In the genomic region with DNA sequence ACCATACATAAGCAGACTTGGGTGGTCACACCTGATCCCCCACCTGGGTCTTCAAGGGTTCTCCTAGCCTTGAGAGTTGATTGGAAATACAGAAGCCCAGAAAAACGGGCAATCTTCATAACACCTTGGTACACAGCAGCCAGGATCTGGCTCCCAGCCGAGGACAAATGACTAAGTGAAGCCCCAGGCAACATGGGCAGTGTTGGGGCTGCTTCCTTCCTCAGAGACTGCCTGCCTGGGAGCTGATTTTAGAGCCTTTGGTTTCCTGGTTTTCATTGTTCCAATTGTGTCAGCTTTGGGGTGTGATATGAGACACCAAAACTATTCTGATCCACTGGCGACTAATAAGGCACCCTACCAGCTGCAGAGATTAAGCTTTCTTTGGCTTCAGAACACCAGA, we compare ENCODE assay signal across 10 mouse cellular contexts. TPM values are rescaled to one million over a fixed set of nuclear protein-coding genes. Genes with fewer than 3 reads are reported as not detected.
DNase-seq lines count a peak whose midpoint lies in the region; ATAC-seq and TF ChIP-seq lines count a peak whose summit lies in the region.
"Had no signal": no experiment of that assay in that cellular context is flagged by ENCODE, and none has a peak within 500 bp of the region (broad histone marks: within the 10 kb centered on the region; RNA-seq: fewer than 3 reads in every experiment).

No protein-coding gene starts in this region.

- no peak overlapping the region for H3K9ac ChIP-seq in kidney, postnatal 0 days (ENCODE audit: low read depth, low read length)
- H3K9ac ChIP-seq: liver, embryonic 15.5 days; neural tube, embryonic 13.5 days; stomach, embryonic 15.5 days had no signal

- no peaks in the 10 kb centered on the region for H3K4me1 ChIP-seq in kidney, postnatal 0 days (replicated peaks; ENCODE audit: insufficient read depth, low read length)
- H3K4me1 ChIP-seq in limb, embryonic 10.5 days: 0 out of 2 replicates have a peak, but pooled peaks cover 4% of the 10 kb centered on the region
- H3K4me1 ChIP-seq: neural tube, embryonic 13.5 days; stomach, embryonic 15.5 days had no signal

- H3K27me3 ChIP-seq in kidney, postnatal 0 days (ENCODE audit: insufficient read depth, low read length): no peaks in the 10 kb centered on the region
- no peaks in the 10 kb centered on the region for H3K27me3 ChIP-seq in limb, embryonic 10.5 days (ENCODE audit: low read depth, poor library complexity, severe bottlenecking)
- H3K27me3 ChIP-seq: liver, embryonic 15.5 days; neural tube, embryonic 13.5 days; stomach, embryonic 15.5 days had no signal

- H3K36me3 ChIP-seq in kidney, postnatal 0 days (ENCODE audit: insufficient read depth, low read length): no peaks in the 10 kb centered on the region
- no peaks in the 10 kb centered on the region for H3K36me3 ChIP-seq in limb, embryonic 10.5 days
- H3K36me3 ChIP-seq: liver, embryonic 15.5 days; neural tube, embryonic 13.5 days; stomach, embryonic 15.5 days had no signal

- no peak for TF ChIP-seq CTCF in kidney, postnatal 0 days (IDR thresholded peaks at IDR 0.05; ENCODE audit: low read depth)

- ATAC-seq in kidney, postnatal 0 days (replicated peaks; ENCODE audit: low FRiP score, low read depth): no peak

- H3K4me3 ChIP-seq in kidney, postnatal 0 days (replicated peaks; ENCODE audit: low read depth, low read length): no peak overlapping the region
- H3K4me3 ChIP-seq in limb, embryonic 10.5 days: no peak overlapping the region
- H3K4me3 ChIP-seq: liver, embryonic 15.5 days; neural tube, embryonic 13.5 days; stomach, embryonic 15.5 days had no signal

- DNase-seq in 3T3-L1 (ENCODE audit: low read depth, low spot score) (peak; percentile 83), 416B (ENCODE audit: low read depth) (peak; percentile 11)
- peak; percentile 55 to 77 for DNase-seq in cerebellum, postnatal 36 days
- DNase-seq in kidney, postnatal 0 days (ENCODE audit: low spot score): peak; percentile 38
- no peak for DNase-seq in limb, embryonic 10.5 days (ENCODE audit: low spot score)
- no peak for DNase-seq in frontal cortex, adult 2 months (ENCODE audit: extremely low spot score in 1 of 2, low spot score in 1 of 2)
- DNase-seq in layer of hippocampus, postnatal 14 days (ENCODE audit: low spot score in 2 of 2): no peak

- H3K9me3 ChIP-seq in kidney, postnatal 0 days (replicated peaks; ENCODE audit: low read length): no peaks in the 10 kb centered on the region
- H3K9me3 ChIP-seq in limb, embryonic 10.5 days (replicated peaks): no peaks in the 10 kb centered on the region
- H3K9me3 ChIP-seq: liver, embryonic 15.5 days; neural tube, embryonic 13.5 days; stomach, embryonic 15.5 days had no signal

- WGBS in kidney, postnatal 0 days: 57% methylated on average over 3 of the region's 3 CpGs
- 77% methylated on average over 3 of the region's 3 CpGs for WGBS in limb, embryonic 10.5 days

- H3K27ac ChIP-seq in kidney, postnatal 0 days: no peak overlapping the region
- H3K27ac ChIP-seq in limb, embryonic 10.5 days: no peak overlapping the region
- H3K27ac ChIP-seq: liver, embryonic 15.5 days; neural tube, embryonic 13.5 days; stomach, embryonic 15.5 days had no signal

- H3K4me2 ChIP-seq in kidney, postnatal 0 days (ENCODE audit: low read length): no peak overlapping the region
- H3K4me2 ChIP-seq: liver, embryonic 15.5 days; neural tube, embryonic 13.5 days; stomach, embryonic 15.5 days had no signal

RNA-seq across cellular contexts. Expression of a gene that starts 20.0 kb away (rescaled TPM):
- 4.6 TPM in 2 replicates for polyA plus RNA-seq in kidney, postnatal 0 days (2015; fragmentation: Nextera tagmentation; extraction: Ambion mirVana)
- polyA plus RNA-seq in limb, embryonic 10.5 days (2016; fragmentation: Nextera tagmentation; extraction: Ambion mirVana): 4.9 and 5.0 TPM in 2 replicates
- polyA plus RNA-seq in frontal cortex, adult 2 months (2012; rRNA removed): 134 and 137 TPM in 2 replicates
- total RNA-seq in layer of hippocampus, postnatal 14 days (2021): 100 to 1,000 TPM in 1 of 2 experiments, 10 to 100 TPM in 1; 94.7 to 110 TPM

Comparison
In these comparisons a context has a peak if more than half of its experiments do, and no peak if none do; other contexts are left out.
1. DNase-seq: peak in 3T3-L1 (single experiment), 416B (single experiment), cerebellum, postnatal 36 days (2 of 2) and kidney, postnatal 0 days (single experiment); none in limb, embryonic 10.5 days (single experiment), frontal cortex, adult 2 months (0 of 2) and layer of hippocampus, postnatal 14 days (0 of 2).
2. RNA of a gene that starts 20.0 kb away (polyA plus RNA-seq): 134 to 137 TPM in frontal cortex, adult 2 months; 4.9 to 5.0 TPM in limb, embryonic 10.5 days and 4.6 TPM in kidney, postnatal 0 days; every median in the first group is over 10 times any median in the second.